Mouse (Mus musculus) hindbrain, embryonic 15.5 days (tissue): ENCODE data around the gene Wnk2. TPM values are rescaled to one million over a fixed set of nuclear protein-coding genes. Genes with fewer than 3 reads are reported as not detected.

Experiments used
- ATAC-seq: fragments of 200-750 bp; cut with Nextera tagmentation; 2 replicates; pipeline ENCODE4 v1.8.0; 2017; ENCODE audit warnings: low read depth, moderate number of reproducible peaks, moderate TSS enrichment; ENCODE audit not compliant: low FRiP score
- H3K27ac ChIP-seq: fragments of 300-500 bp; sonication (generic); replicated peaks from 2 replicates; pipeline ENCODE4 v1.5.1; 2015; ENCODE audit warnings: mild to moderate bottlenecking, inconsistent platforms
- H3K27me3 ChIP-seq: fragments of 300-500 bp; sonication (generic); 2 replicates; pipeline ENCODE4 v1.6.1; 2015; ENCODE audit warnings: control low read depth, inconsistent platforms
- H3K36me3 ChIP-seq: fragments of 300-500 bp; sonication (generic); 2 replicates; pipeline ENCODE4 v1.6.1; 2015; ENCODE audit warnings: control low read depth, inconsistent platforms
- H3K4me1 ChIP-seq: fragments of 300-500 bp; sonication (generic); replicated peaks from 2 replicates; pipeline ENCODE4 v1.6.1; 2015; ENCODE audit warnings: control low read depth, inconsistent platforms
- H3K4me2 ChIP-seq: fragments of 300-500 bp; sonication (generic); 2 replicates; pipeline ENCODE4 v1.6.1; 2015; ENCODE audit warnings: moderate library complexity, mild to moderate bottlenecking, inconsistent platforms
- H3K4me3 ChIP-seq: fragments of 300-500 bp; sonication (generic); 2 replicates; pipeline ENCODE4 v1.5.1; 2015; ENCODE audit warnings: mild to moderate bottlenecking, inconsistent platforms
- H3K9ac ChIP-seq: fragments of 300-500 bp; sonication (generic); 2 replicates; pipeline ENCODE4 v1.6.1; 2015; ENCODE audit warnings: inconsistent platforms
- H3K9me3 ChIP-seq: fragments of 300-500 bp; sonication (generic); 2 replicates; pipeline ENCODE4 v1.6.1; 2016; ENCODE audit warnings: control low read depth, inconsistent platforms
- WGBS: fragments of 180-500 bp; shearing (Covaris S2); methylation state at CpG from one replicate; pipeline ENCODE4 v1.1.7; 2015; 5-methylcytosine and 5-hydroxymethylcytosine counted together
- polyA plus RNA-seq: library from polyadenylated mRNA; unstranded; fragments of >200 nt; fragmentation: Nextera tagmentation; extraction: Ambion mirVana; gene quantifications from 2 replicates; pipeline ENCODE4 v1.2.1, GENCODE M21; 2015

Gene Wnk2
- polyA plus RNA-seq, 1 experiment from 2014 or later: 23.2 TPM

DNA sequence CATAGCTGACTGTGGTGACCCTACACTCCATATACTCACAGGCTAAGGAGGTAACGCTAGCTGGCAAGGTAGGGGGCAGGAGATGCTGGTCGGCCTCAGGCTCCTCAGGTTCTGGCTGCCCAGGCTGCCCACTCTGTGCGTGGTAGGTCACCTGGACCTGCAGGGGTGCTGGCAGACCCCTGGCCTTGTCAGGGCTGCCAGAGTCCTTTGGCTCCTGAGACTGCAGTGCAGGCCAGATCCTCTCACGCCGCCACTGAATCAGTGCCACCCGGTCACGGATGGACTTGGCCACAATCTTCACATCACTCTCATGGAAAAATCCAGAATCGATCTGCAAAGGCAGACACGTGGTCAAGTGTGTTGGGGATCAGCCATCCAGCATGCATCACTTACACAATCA lies 62.6 kb downstream of the Wnk2 start:
- no peak for ATAC-seq
- H3K4me2 ChIP-seq: no peak overlapping the region
- no peaks in the 10 kb centered on the region for H3K4me1 ChIP-seq
- no peak overlapping the region for H3K27ac ChIP-seq
- peaks cover 30% of the 10 kb centered on the region for H3K36me3 ChIP-seq
- H3K9ac ChIP-seq: no peak overlapping the region
- H3K27me3 ChIP-seq: no peaks in the 10 kb centered on the region
- WGBS: 92% methylated on average over 9 of the region's 9 CpGs
- H3K9me3 ChIP-seq: no peaks in the 10 kb centered on the region
- H3K4me3 ChIP-seq: no peak overlapping the region

DNA sequence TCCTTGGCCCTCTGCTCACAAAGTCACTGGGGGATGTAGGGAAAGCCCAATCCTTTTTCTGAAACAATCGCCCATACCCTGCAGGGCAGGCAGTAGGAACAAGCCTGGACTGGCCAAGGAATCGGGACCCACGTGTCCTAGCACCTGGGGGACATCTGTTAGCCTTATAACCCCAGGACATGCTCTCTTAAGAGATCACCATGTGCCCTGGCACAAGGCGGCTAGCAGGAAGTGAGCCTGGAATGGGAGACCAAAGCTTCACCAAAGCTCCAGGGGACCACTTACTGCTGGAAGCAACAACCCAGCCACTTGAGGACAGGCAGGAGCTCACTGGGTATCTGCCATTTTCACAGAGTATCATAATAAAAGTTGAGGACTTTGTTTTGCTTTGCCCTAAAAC lies 63.0 kb downstream of the Wnk2 start:
- no peaks in the 10 kb centered on the region for H3K9me3 ChIP-seq
- no peak overlapping the region for H3K4me2 ChIP-seq
- no peak overlapping the region for H3K4me3 ChIP-seq
- WGBS: 84% methylated on average over 4 of the region's 4 CpGs
- H3K27me3 ChIP-seq: no peaks in the 10 kb centered on the region
- H3K27ac ChIP-seq: no peak overlapping the region
- no peak overlapping the region for H3K9ac ChIP-seq
- H3K36me3 ChIP-seq: peaks cover 28% of the 10 kb centered on the region
- no peaks in the 10 kb centered on the region for H3K4me1 ChIP-seq
- no peak for ATAC-seq

DNA sequence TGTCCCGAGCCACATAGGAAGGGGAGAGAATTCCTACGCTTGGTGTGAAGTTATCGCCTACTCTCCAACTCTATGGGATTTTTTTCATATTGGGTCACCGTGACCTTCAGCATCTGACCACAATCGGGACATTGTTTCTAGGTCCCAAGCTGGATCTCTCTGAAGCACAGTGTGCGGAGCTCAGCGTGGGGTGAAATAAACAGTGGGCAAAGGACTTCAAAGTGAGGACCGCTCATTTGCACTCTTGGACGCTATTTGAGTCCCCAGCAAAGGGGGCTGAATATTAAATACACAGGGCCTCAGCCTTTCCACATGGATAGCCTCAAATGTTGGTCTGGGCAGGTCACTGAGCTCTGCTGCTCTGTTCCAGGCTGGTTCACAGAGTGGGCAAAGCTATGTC lies 63.9 kb downstream of the Wnk2 start:
- no peak for ATAC-seq
- Histone ChIP-seq H3K4me1 (no peaks in the 10 kb centered on the region), H3K9ac (no peak overlapping the region), H3K27me3 (no peaks in the 10 kb centered on the region), H3K27ac (no peak overlapping the region), H3K36me3 (peaks cover 23% of the 10 kb centered on the region; the same call in 1 of the 2 replicates), H3K4me3 (no peak overlapping the region), H3K4me2 (no peak overlapping the region), H3K9me3 (no peaks in the 10 kb centered on the region)
- WGBS: 66% methylated on average over 9 of the region's 9 CpGs

GRCm38 (mm10) chr13:49082151-49082879 lies 65.5 kb downstream of the Wnk2 start:
- no peak for ATAC-seq
- Histone ChIP-seq H3K36me3 (peaks cover 37% of the 10 kb centered on the region; the same call in 1 of the 2 replicates), H3K9ac (no peak overlapping the region)

DNA sequence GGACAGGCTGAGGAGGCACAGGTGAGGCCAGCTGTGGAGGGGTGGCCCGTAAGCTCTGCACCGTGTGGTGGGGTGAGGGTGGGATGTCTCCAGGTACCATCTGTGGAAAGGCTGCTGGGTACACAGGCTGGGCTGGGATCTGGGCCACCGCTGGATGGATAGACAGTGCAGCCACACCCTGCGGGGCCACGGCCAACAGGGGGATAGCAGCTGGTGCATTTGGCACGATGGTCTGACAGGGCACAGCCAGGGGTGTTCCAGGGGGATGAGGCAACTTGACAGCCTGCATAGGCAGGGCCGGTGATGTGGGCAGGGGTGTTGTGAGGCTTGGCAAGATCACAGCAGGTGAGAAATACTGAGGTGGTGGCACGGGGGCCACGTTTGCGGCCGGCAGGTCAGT lies 71.6 kb downstream of the Wnk2 start:
- H3K4me2 ChIP-seq: no peak overlapping the region
- no peaks in the 10 kb centered on the region for H3K4me1 ChIP-seq
- no peak overlapping the region for H3K27ac ChIP-seq
- H3K27me3 ChIP-seq: no peaks in the 10 kb centered on the region
- H3K9ac ChIP-seq: no peak overlapping the region
- no peak for ATAC-seq
- H3K36me3 ChIP-seq: peaks cover 46% of the 10 kb centered on the region
- H3K9me3 ChIP-seq: no peaks in the 10 kb centered on the region
- 89% methylated on average over 11 of the region's 11 CpGs for WGBS
- no peak overlapping the region for H3K4me3 ChIP-seq

More at GRCm38 (mm10) chr13:49082151-49082879, 65.5 kb downstream of the Wnk2 start:
- no peaks in the 10 kb centered on the region for H3K9me3 ChIP-seq
- no peaks in the 10 kb centered on the region for H3K27me3 ChIP-seq
- WGBS: 83% methylated on average over 14 of the region's 14 CpGs
- no peak overlapping the region for H3K4me3 ChIP-seq
- H3K27ac ChIP-seq: no peak overlapping the region
- no peak overlapping the region for H3K4me2 ChIP-seq
- H3K4me1 ChIP-seq: no peaks in the 10 kb centered on the region

DNA sequence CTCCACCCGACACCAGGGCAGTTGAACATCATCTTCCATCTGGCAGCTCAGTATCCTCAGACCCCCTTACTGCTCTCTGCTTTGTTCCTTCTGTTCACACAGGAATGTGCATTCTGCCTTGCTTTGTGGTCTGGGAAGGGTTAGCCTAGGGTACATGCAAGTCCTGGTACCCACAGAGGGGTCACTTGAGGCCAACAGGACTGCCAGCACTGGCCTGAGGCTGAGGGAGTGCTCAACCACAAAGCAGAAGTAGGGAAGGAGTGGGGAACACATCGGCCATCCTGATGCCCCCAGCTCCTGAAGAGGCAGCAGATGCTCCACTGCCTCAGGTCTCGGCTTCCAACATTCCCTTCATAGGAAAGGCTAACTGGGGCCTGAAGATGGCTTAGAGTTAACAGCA lies 72.4 kb downstream of the Wnk2 start:
- no peak overlapping the region for H3K4me2 ChIP-seq
- no peaks in the 10 kb centered on the region for H3K4me1 ChIP-seq
- ATAC-seq: no peak
- WGBS: 87% methylated on average over 3 of the region's 3 CpGs
- no peak overlapping the region for H3K27ac ChIP-seq
- H3K27me3 ChIP-seq: no peaks in the 10 kb centered on the region
- no peak overlapping the region for H3K4me3 ChIP-seq
- H3K36me3 ChIP-seq: peaks cover 40% of the 10 kb centered on the region
- H3K9ac ChIP-seq: no peak overlapping the region
- H3K9me3 ChIP-seq: no peaks in the 10 kb centered on the region

GRCm38 (mm10) chr13:49073295-49073694 lies 74.5 kb downstream of the Wnk2 start:
- no peaks in the 10 kb centered on the region for H3K9me3 ChIP-seq
- no peaks in the 10 kb centered on the region for H3K4me1 ChIP-seq
- no peak overlapping the region for H3K4me2 ChIP-seq
- H3K4me3 ChIP-seq: no peak overlapping the region
- H3K9ac ChIP-seq: no peak overlapping the region
- peaks cover 50% of the 10 kb centered on the region for H3K36me3 ChIP-seq
- 84% methylated on average over 6 of the region's 6 CpGs for WGBS
- no peak for ATAC-seq
- H3K27ac ChIP-seq: no peak overlapping the region
- no peaks in the 10 kb centered on the region for H3K27me3 ChIP-seq

GRCm38 (mm10) chr13:49071861-49072260 lies 76.0 kb downstream of the Wnk2 start:
- Histone ChIP-seq H3K4me2 (no peak overlapping the region), H3K36me3 (peaks cover 49% of the 10 kb centered on the region), H3K27me3 (no peaks in the 10 kb centered on the region), H3K9ac (no peak overlapping the region), H3K4me1 (no peaks in the 10 kb centered on the region), H3K9me3 (no peaks in the 10 kb centered on the region), H3K27ac (no peak overlapping the region), H3K4me3 (no peak overlapping the region)
- no peak for ATAC-seq
- WGBS: 77% methylated on average over 5 of the region's 5 CpGs

GRCm38 (mm10) chr13:49069979-49070378 lies 77.8 kb downstream of the Wnk2 start:
- Histone ChIP-seq H3K9ac (no peak overlapping the region), H3K4me1 (no peaks in the 10 kb centered on the region), H3K27me3 (no peaks in the 10 kb centered on the region), H3K27ac (no peak overlapping the region), H3K4me3 (no peak overlapping the region), H3K4me2 (no peak overlapping the region), H3K9me3 (no peaks in the 10 kb centered on the region), H3K36me3 (peaks cover 38% of the 10 kb centered on the region)
- ATAC-seq: no peak
- 83% methylated on average over 6 of the region's 6 CpGs for WGBS

GRCm38 (mm10) chr13:49069393-49069792 lies 78.4 kb downstream of the Wnk2 start:
- H3K9me3 ChIP-seq: no peaks in the 10 kb centered on the region
- no peak overlapping the region for H3K9ac ChIP-seq
- no peaks in the 10 kb centered on the region for H3K4me1 ChIP-seq
- no peak overlapping the region for H3K4me3 ChIP-seq
- no peaks in the 10 kb centered on the region for H3K27me3 ChIP-seq
- no peak overlapping the region for H3K4me2 ChIP-seq
- peaks cover 42% of the 10 kb centered on the region for H3K36me3 ChIP-seq
- H3K27ac ChIP-seq: no peak overlapping the region
- 93% methylated on average over 4 of the region's 4 CpGs for WGBS
- no peak for ATAC-seq

DNA sequence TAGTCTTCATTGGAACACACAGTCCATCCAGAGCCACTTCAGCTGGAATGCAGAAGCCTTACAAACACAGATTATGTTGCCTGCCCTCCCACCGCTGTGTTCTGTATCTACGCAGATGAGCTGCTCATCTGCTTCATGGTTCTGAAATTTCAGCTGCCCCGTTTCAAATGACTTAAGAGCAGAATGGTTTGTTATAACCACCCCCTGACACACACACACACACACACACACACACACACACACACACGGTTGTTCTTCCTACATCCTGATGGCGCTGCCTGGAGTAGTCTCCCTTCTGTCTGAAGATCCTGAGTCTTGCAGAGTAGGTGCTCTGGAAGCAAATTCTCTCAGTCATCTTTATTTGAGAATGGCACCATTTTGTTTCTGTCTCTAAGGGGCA lies 83.6 kb downstream of the Wnk2 start:
- Histone ChIP-seq H3K27ac (no peak overlapping the region), H3K9me3 (no peaks in the 10 kb centered on the region), H3K9ac (no peak overlapping the region), H3K4me2 (no peak overlapping the region), H3K36me3 (peaks cover 67% of the 10 kb centered on the region), H3K27me3 (no peaks in the 10 kb centered on the region), H3K4me1 (no peaks in the 10 kb centered on the region), H3K4me3 (no peak overlapping the region)
- no peak for ATAC-seq
- 82% methylated on average over 5 of the region's 5 CpGs for WGBS

GRCm38 (mm10) chr13:49060456-49060855 lies 87.4 kb downstream of the Wnk2 start:
- peaks cover 63% of the 10 kb centered on the region for H3K36me3 ChIP-seq
- no peak overlapping the region for H3K27ac ChIP-seq
- ATAC-seq: no peak
- WGBS: 90% methylated on average over 7 of the region's 7 CpGs
- no peak overlapping the region for H3K9ac ChIP-seq
- no peak overlapping the region for H3K4me2 ChIP-seq
- no peak overlapping the region for H3K4me3 ChIP-seq
- H3K4me1 ChIP-seq: no peaks in the 10 kb centered on the region
- H3K9me3 ChIP-seq: no peaks in the 10 kb centered on the region
- H3K27me3 ChIP-seq: no peaks in the 10 kb centered on the region

GRCm38 (mm10) chr13:49058528-49058927 lies 89.3 kb downstream of the Wnk2 start:
- Histone ChIP-seq H3K4me2 (no peak overlapping the region), H3K27me3 (no peaks in the 10 kb centered on the region), H3K9ac (no peak overlapping the region), H3K4me1 (no peaks in the 10 kb centered on the region), H3K4me3 (no peak overlapping the region), H3K36me3 (peaks cover 58% of the 10 kb centered on the region), H3K9me3 (no peaks in the 10 kb centered on the region), H3K27ac (no peak overlapping the region)
- WGBS: 92% methylated on average over 4 of the region's 4 CpGs
- ATAC-seq: no peak
